Mouse (Mus musculus) forebrain, embryonic 16.5 days (tissue): ENCODE measurements at regions not wholly inside any gene's neighbourhood (a gene's known extent, or its start where the extent isn't known, plus 50 kb on each side); places are given as distances from the start of the nearest gene placed in this dataset.

Source experiments
- ATAC-seq: fragments of 200-750 bp; cut with Nextera tagmentation; 2 replicates; pipeline ENCODE4 v1.8.0; 2017; ENCODE audit warnings: mild to moderate bottlenecking, moderate library complexity
- H3K27ac ChIP-seq: fragments of 300-500 bp; sonication (generic); 2 replicates; pipeline ENCODE4 v1.5.1; 2014; ENCODE audit warnings: low read length, control low read depth
- H3K27me3 ChIP-seq: fragments of 300-500 bp; sonication (generic); replicated peaks from 2 replicates; pipeline ENCODE4 v1.6.1; 2014; ENCODE audit warnings: low read length; ENCODE audit not compliant: control insufficient read depth, insufficient read depth
- H3K36me3 ChIP-seq: fragments of 300-500 bp; sonication (generic); 2 replicates; pipeline ENCODE4 v1.6.1; 2014; ENCODE audit not compliant: control insufficient read depth, insufficient read depth
- H3K4me1 ChIP-seq: fragments of 300-500 bp; sonication (generic); replicated peaks from 2 replicates; pipeline ENCODE4 v1.6.1; 2014; ENCODE audit warnings: low read length; ENCODE audit not compliant: control insufficient read depth, insufficient read depth
- H3K4me2 ChIP-seq: fragments of 300-500 bp; sonication (generic); 2 replicates; pipeline ENCODE4 v1.6.1; 2014; ENCODE audit warnings: mild to moderate bottlenecking, low read length, control low read depth
- H3K4me3 ChIP-seq: fragments of 300-500 bp; sonication (generic); replicated peaks from 2 replicates; pipeline ENCODE4 v1.5.1; 2014; ENCODE audit warnings: mild to moderate bottlenecking, low read length, control low read depth
- H3K9ac ChIP-seq: fragments of 300-500 bp; sonication (generic); replicated peaks from 2 replicates; pipeline ENCODE4 v1.6.1; 2014; ENCODE audit warnings: low read depth, low read length, control low read depth
- H3K9me3 ChIP-seq: fragments of 300-500 bp; sonication (generic); 2 replicates; pipeline ENCODE4 v1.6.1; 2016; ENCODE audit warnings: low read length; ENCODE audit not compliant: control insufficient read depth
- WGBS: fragments of 180-500 bp; shearing (Covaris S2); extraction: QIAGEN DNeasy Blood & Tissue Kit; methylation state at CpG from one replicate; pipeline ENCODE4 v1.1.7; 2014; 5-methylcytosine and 5-hydroxymethylcytosine counted together

DNA sequence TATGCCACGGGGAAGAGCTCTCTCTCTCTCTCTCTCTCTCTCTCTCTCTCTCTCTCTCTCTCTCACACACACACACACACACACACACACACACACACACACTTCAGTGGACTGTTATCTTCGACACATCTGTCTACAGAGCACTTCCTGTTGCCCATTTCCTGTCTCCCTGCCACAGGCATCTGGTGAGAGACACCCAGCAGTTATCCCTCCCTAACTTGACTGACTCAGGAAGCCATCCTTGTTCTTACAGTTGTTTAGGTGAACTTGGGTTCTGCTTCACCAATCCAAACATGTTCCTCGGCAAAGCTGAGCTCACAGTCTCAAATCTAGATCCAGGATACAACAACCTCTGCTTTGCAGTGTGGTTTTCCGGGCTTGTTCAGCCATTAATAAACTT is 119.6 kb downstream of the Gm12728 start:
- ATAC-seq = no peak
- Histone ChIP-seq H3K9me3 (no peaks in the 10 kb centered on the region), H3K4me1 (no peaks in the 10 kb centered on the region), H3K27ac (no peak overlapping the region), H3K27me3 (no peaks in the 10 kb centered on the region), H3K4me2 (no peak overlapping the region), H3K4me3 (no peak overlapping the region), H3K36me3 (no peaks in the 10 kb centered on the region), H3K9ac (no peak overlapping the region)
- WGBS = 67% methylated on average over 4 of the region's 4 CpGs

DNA sequence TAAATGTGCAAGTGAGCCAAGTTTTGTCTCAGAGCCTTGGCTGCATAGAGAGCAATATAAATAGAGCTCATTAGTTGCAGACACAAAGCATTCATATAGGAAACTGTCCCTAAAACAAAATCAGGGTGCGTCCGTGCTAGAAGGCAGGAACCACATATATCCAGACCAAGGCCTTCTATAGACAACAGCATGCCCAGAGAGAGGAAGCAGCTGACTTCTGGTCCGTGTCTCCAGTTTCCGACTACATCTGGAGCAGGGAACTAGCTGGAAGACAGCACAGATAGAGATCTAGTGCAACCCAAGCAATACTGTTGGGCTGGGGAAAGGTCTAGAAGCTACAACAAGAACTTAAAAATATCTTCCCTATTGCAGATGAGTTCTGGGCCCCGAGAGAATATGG is 121.0 kb downstream of the Gm12728 start:
- H3K27ac ChIP-seq = no peak overlapping the region
- no peaks in the 10 kb centered on the region for H3K4me1 ChIP-seq
- no peaks in the 10 kb centered on the region for H3K27me3 ChIP-seq
- no peak overlapping the region for H3K4me3 ChIP-seq
- no peak overlapping the region for H3K9ac ChIP-seq
- H3K9me3 ChIP-seq = no peaks in the 10 kb centered on the region
- ATAC-seq = no peak
- WGBS = 88% methylated on average over 5 of the region's 5 CpGs
- H3K36me3 ChIP-seq = no peaks in the 10 kb centered on the region
- H3K4me2 ChIP-seq = no peak overlapping the region

- Histone ChIP-seq H3K27ac (no peak overlapping the region), H3K4me2 (no peak overlapping the region), H3K27me3 (no peaks in the 10 kb centered on the region), H3K4me3 (no peak overlapping the region), H3K4me1 (no peaks in the 10 kb centered on the region), H3K36me3 (no peaks in the 10 kb centered on the region), H3K9ac (no peak overlapping the region), H3K9me3 (no peaks in the 10 kb centered on the region)
- ATAC-seq = no peak
- WGBS = 44% methylated on average over 6 of the region's 6 CpGs
Measured at GRCm38 (mm10) chr4:105911678-105912077, 122.0 kb downstream of the Gm12728 start.

DNA sequence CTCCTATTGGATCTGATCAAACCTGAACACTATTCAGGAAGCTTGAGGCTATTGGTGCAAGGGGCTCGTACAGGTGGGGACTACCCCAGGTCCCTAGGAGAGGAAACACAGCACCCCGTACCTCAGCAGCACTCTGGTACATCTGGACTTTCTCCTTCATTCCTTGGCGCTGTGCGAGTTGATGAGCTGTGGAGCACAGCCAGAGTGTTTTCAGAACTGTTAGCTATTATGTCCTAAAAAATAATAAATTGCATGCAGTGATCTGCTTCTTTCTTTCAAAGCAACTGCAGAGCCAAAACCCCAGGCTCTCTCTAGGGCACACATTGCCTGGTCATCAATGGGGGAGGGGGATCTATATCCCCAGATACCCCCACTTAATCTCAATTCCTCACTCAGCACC is 122.6 kb downstream of the Gm12728 start:
- no peaks in the 10 kb centered on the region for H3K27me3 ChIP-seq
- no peak for ATAC-seq
- WGBS = 84% methylated on average over 4 of the region's 4 CpGs
- no peak overlapping the region for H3K9ac ChIP-seq
- H3K9me3 ChIP-seq = no peaks in the 10 kb centered on the region
- no peak overlapping the region for H3K4me3 ChIP-seq
- no peaks in the 10 kb centered on the region for H3K4me1 ChIP-seq
- H3K4me2 ChIP-seq = no peak overlapping the region
- H3K27ac ChIP-seq = no peak overlapping the region
- H3K36me3 ChIP-seq = no peaks in the 10 kb centered on the region

DNA sequence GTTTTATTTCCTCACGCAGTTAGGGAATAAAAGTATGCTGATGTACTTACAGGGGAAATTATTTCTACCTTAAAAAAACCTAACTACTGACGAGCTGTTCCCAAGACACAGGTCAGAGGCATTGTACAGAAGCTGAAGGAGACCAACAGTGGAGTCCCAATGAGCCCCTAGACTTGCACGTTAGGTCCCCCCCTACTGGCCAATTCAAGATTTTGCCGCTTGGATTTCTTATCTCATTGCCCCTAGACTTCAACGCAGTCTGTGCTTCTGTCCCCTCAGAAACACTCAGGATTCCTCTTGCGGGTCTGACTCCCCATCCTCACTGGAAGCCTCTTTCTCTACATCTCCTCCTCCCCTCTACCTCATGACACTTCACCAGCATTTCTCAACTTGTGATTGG is 125.3 kb downstream of the Gm12728 start:
- 36% methylated on average over 6 of the region's 6 CpGs for WGBS
- H3K36me3 ChIP-seq = no peaks in the 10 kb centered on the region
- H3K9me3 ChIP-seq = no peaks in the 10 kb centered on the region
- H3K4me2 ChIP-seq = no peak overlapping the region
- no peak overlapping the region for H3K9ac ChIP-seq
- no peaks in the 10 kb centered on the region for H3K27me3 ChIP-seq
- H3K27ac ChIP-seq = no peak overlapping the region
- no peak for ATAC-seq
- H3K4me3 ChIP-seq = no peak overlapping the region
- no peaks in the 10 kb centered on the region for H3K4me1 ChIP-seq

DNA sequence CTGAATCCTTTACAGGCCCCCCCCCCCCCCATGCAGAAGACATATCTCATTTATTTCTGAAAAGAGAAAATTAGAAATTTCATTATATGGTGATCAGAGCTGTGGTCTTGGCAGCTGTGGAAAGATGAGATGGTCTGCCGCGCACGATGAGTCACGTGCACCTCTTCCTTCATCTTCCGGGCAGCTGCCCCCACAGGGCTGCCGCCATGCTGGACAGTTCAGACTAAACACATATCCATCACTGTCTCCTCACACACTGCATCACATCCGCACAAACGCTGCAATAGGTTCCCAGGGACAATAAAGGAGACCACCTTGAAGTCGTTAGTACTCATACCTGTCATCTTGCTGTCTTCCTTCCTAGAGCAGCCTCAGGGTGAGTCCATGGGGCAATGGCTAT is 126.6 kb downstream of the Gm12728 start:
- Histone ChIP-seq H3K27me3 (no peaks in the 10 kb centered on the region), H3K9me3 (no peaks in the 10 kb centered on the region)

GRCm38 (mm10) chr4:105924781-105925382 is 135.2 kb downstream of the Gm12728 start:
- H3K36me3 ChIP-seq = no peaks in the 10 kb centered on the region
- no peaks in the 10 kb centered on the region for H3K27me3 ChIP-seq
- no peak overlapping the region for H3K4me2 ChIP-seq
- H3K4me1 ChIP-seq = no peaks in the 10 kb centered on the region
- no peaks in the 10 kb centered on the region for H3K9me3 ChIP-seq
- H3K9ac ChIP-seq = no peak overlapping the region
- no peak overlapping the region for H3K27ac ChIP-seq
- H3K4me3 ChIP-seq = no peak overlapping the region
- WGBS = 83% methylated on average over 6 of the region's 6 CpGs
- no peak for ATAC-seq

More for the DNA sequence above, 126.6 kb downstream of the Gm12728 start:
- no peak overlapping the region for H3K4me2 ChIP-seq
- no peak overlapping the region for H3K9ac ChIP-seq
- no peak overlapping the region for H3K27ac ChIP-seq
- no peaks in the 10 kb centered on the region for H3K36me3 ChIP-seq
- 94% methylated on average over 9 of the region's 9 CpGs for WGBS
- H3K4me1 ChIP-seq = no peaks in the 10 kb centered on the region
- no peak overlapping the region for H3K4me3 ChIP-seq
- no peak for ATAC-seq

DNA sequence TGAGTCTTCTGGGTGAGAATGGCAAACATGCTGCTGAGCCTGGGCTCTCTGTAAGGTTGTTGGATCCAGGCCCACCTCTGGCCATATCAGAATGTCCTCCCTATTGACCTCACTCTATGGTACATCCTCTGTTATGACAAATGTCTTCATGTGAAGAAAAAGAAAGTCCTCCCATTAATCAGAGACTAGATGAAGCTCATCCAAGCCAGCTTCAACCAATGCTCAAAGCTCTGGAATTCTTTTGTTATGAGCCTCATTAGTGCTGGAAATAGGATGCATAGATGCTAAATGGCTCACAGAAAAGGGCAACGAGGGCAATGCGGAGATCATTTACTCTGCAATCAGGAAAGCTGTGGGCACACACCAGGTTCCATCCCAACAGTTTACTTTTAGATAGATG is 135.8 kb downstream of the Gm12728 start:
- Histone ChIP-seq H3K27me3 (no peaks in the 10 kb centered on the region), H3K4me3 (no peak overlapping the region), H3K4me2 (no peak overlapping the region), H3K27ac (no peak overlapping the region), H3K36me3 (no peaks in the 10 kb centered on the region), H3K9ac (no peak overlapping the region), H3K4me1 (no peaks in the 10 kb centered on the region), H3K9me3 (no peaks in the 10 kb centered on the region)
- ATAC-seq = no peak
- 88% methylated on average over 2 of the region's 2 CpGs for WGBS

DNA sequence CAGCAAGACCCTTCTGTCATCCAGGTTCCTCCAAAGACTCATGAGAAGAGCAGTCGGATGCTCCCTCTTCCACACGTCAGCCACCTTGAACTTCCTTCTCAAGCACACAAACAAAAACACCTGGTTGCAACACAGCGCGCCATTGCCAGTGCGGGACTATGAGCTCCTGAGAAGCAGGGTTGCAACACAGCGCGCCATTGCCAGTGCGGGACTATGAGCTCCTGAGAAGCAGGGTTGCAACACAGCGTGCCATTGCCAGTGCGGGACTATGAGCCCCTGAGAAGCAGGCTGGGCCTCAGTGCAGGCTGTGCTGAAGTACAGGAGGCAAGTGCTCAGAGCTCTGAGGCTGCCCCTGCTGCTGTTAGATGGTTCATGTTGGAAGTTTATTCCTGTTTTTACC is 140.0 kb downstream of the Gm12728 start:
- H3K4me2 ChIP-seq = no peak overlapping the region
- 93% methylated on average over 10 of the region's 10 CpGs for WGBS
- no peak overlapping the region for H3K27ac ChIP-seq
- H3K36me3 ChIP-seq = no peaks in the 10 kb centered on the region
- H3K4me1 ChIP-seq = no peaks in the 10 kb centered on the region
- no peaks in the 10 kb centered on the region for H3K9me3 ChIP-seq
- ATAC-seq = no peak
- no peak overlapping the region for H3K9ac ChIP-seq
- no peaks in the 10 kb centered on the region for H3K27me3 ChIP-seq
- H3K4me3 ChIP-seq = no peak overlapping the region

DNA sequence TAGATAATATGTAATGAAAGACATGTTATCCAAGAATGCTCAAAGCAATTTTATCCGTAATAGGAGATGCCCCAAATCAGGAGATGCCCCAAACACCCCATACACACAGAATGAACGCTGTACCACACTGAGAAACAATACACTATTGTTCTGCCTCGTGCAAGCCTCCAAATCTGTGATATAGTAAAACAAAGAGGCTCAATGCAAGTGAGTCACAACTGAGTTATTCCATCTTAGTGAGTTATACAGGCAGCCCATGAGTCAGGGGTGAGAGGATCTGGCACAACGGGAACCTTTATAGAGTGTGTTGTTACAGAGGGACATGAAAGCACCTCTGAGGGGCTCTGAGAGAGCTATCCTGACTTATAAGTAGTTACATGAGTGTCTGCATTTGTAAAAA is 145.3 kb downstream of the Gm12728 start:
- H3K9me3 ChIP-seq = no peaks in the 10 kb centered on the region
- H3K4me2 ChIP-seq = no peak overlapping the region
- ATAC-seq = no peak
- H3K9ac ChIP-seq = no peak overlapping the region
- H3K4me1 ChIP-seq = no peaks in the 10 kb centered on the region
- H3K27ac ChIP-seq = no peak overlapping the region
- 37% methylated on average over 4 of the region's 4 CpGs for WGBS
- no peak overlapping the region for H3K4me3 ChIP-seq
- H3K36me3 ChIP-seq = no peaks in the 10 kb centered on the region
- H3K27me3 ChIP-seq = no peaks in the 10 kb centered on the region
